Mouse (Mus musculus): ENCODE results near the gene Sub1.

The Sub1 gene

GRCm38 (mm10) chr15:11996883-11997282 lies at the start of gene Sub1:
Sub1 (minus strand) TSS chr15:11996983.
- in situ Hi-C loops (cut with MboI; ENCODE audit: low pct_unique_long_range_greater_than_20kb in 1 of 2, low sequenced_read_pairs in 2 of 2, unreplicated experiment in 1 of 2): no loop called here

DNA sequence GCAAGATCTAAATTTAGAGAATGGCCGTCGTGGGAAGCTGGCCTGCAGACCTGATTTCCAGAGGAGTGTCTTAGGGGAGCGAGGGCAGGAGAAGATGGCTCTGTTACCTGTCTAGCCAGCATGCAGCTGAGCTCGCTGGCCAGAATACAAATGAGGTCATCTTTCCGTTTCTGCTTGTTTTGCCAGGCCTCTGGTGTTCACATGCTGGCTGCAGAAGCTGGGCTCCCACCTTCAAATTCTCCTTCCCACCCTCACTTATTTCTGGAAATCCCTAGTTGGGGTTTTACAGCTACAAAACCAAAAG lies 43.6 kb upstream of the Sub1 start:
- in situ Hi-C loops (cut with MboI; ENCODE audit: low pct_unique_long_range_greater_than_20kb in 1 of 2, low sequenced_read_pairs in 2 of 2, unreplicated experiment in 1 of 2): no loop called here

DNA sequence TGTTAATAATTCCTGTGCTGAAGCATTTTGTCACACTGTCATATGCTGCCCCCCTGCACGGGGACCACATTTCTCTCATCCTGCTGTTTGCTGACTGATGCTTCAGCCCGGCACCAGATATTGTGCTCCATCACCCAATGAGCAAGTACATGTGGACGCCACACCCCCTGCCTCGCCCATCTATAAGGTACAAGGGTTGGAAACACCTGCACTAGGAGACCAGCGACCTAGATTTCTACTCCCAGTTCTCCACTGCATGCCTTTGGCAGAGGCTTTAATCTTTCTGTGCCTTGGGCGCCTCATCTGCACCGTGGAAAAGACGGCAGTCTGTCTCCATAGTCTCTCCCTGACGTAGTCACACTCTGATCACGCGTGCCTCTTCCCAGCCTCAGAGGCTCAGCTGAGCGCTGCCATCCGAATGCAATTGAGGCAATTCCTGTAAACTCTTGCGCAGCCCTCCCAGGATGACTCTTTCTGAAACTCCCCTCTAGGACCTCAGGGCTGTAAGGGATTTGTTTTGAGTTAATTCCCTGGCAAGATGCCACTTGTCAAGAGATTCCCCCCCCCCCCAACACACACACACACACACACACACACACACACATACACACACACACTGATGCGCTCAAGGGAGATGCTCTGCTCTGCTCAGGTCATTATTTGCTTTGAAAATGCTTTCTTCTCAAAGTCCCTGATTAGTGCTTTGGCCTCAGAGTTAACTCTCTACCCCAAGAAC lies 43.1 kb upstream of the Sub1 start:
- in situ Hi-C loops (cut with MboI; ENCODE audit: low pct_unique_long_range_greater_than_20kb in 1 of 2, low sequenced_read_pairs in 2 of 2, unreplicated experiment in 1 of 2): loop anchor here in 1 of 2 experiments (5.0 kb wide), 1 partner anchor 53 kb away; no protein-coding TSS in a partner anchor

DNA sequence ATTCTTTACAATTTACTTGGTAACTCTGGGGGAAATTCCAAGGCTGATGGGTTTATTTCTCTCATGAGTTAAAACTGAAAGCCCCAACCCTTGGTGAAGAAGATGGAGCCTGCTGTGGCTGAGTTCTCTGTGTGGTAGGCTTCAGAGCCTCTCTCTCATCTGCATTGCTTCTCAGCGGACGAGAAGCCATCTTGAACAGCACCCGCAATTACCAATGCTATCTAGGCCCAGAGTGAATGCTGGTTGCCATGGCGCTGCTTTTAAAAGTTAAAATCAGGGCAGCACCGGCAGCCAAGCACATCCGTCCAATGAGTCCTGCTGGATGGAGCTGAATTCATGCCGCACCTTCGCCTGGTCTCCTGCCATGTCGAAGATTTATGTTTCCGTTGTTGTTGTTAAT lies 42.5 kb upstream of the Sub1 start:
- in situ Hi-C loops (cut with MboI; ENCODE audit: low pct_unique_long_range_greater_than_20kb in 1 of 2, low sequenced_read_pairs in 2 of 2, unreplicated experiment in 1 of 2): loop anchor here in 1 of 2 experiments (5.0 kb wide), 1 partner anchor 52 kb away; no protein-coding TSS in a partner anchor

DNA sequence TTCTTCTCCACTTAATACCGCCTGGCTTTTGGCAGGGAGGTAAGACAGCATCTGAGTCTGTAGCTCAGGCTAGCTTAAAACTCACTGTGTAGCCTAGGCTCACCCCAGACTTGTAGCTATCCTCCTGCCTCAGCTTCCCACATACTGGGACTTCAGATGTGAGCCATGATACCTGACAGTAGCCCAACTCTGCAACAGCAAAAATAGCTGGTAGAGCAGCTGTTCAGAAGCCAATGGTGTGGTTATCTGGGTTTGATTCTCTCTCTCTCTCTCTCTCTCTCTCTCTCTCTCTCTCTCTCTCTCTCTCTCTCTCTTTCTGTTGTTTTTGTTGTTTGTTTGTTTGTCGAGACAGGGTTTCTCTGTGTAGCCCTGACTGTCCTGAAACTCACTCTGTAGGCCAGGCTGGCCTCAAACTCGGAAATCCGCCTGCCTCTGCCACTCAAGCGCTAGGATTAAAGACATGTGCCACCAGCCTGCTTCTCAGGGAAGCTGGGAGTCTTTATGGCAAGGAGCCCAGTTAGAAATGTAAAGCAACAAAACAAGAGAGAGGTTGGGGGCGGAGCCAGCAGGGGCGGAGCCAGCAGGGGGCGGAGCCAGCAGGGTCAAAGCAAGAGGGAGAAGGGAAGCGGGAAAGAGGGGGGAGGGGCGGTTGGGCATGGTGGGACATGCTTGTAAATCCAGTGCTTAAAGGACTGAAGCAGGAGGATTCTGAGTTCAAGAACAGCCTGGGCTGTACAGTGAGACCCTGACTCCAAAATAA lies 41.3 kb upstream of the Sub1 start:
- in situ Hi-C loops (cut with MboI; ENCODE audit: low pct_unique_long_range_greater_than_20kb in 1 of 2, low sequenced_read_pairs in 2 of 2, unreplicated experiment in 1 of 2): loop anchor here in 1 of 2 experiments (5.0 kb wide), 1 partner anchor 51 kb away; no protein-coding TSS in a partner anchor

DNA sequence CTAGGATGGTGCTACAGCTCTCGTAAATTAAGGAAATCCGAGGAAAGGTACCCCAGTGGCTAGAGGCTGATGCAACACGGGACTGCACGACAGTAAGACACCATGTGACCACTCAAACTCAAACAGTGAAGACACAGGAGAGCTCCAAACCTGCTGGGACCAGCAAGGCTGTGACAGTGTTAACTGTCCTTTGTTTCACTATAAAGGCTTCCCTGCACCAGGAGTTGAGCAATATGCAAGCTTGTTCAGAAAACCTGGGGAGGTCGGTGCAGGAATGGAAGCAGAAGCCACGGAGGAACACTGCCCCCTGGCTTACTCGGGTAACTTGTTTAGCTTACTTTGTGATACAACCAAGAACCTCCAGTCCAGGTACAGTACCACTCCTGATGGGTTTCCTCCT lies 40.4 kb upstream of the Sub1 start:
- in situ Hi-C loops (cut with MboI; ENCODE audit: low pct_unique_long_range_greater_than_20kb in 1 of 2, low sequenced_read_pairs in 2 of 2, unreplicated experiment in 1 of 2): loop anchor here in 1 of 2 experiments (5.0 kb wide), 1 partner anchor 50 kb away; no protein-coding TSS in a partner anchor

- in situ Hi-C loops (cut with MboI; ENCODE audit: low pct_unique_long_range_greater_than_20kb in 1 of 2, low sequenced_read_pairs in 2 of 2, unreplicated experiment in 1 of 2): loop anchor here in 1 of 2 experiments (5.0 kb wide), 1 partner anchor 49 kb away; no protein-coding TSS in a partner anchor
Measured at GRCm38 (mm10) chr15:12036675-12037074, 39.9 kb upstream of the Sub1 start.

GRCm38 (mm10) chr15:12034317-12034716 lies 37.5 kb upstream of the Sub1 start:
- in situ Hi-C loops (cut with MboI; ENCODE audit: low pct_unique_long_range_greater_than_20kb in 1 of 2, low sequenced_read_pairs in 2 of 2, unreplicated experiment in 1 of 2): no loop called here

- in situ Hi-C loops (cut with MboI; ENCODE audit: low pct_unique_long_range_greater_than_20kb in 1 of 2, low sequenced_read_pairs in 2 of 2, unreplicated experiment in 1 of 2): no loop called here
Measured at GRCm38 (mm10) chr15:12033155-12033554, 36.4 kb upstream of the Sub1 start.

- in situ Hi-C loops (cut with MboI; ENCODE audit: low pct_unique_long_range_greater_than_20kb in 1 of 2, low sequenced_read_pairs in 2 of 2, unreplicated experiment in 1 of 2): no loop called here
Measured at GRCm38 (mm10) chr15:12032512-12032911, 35.7 kb upstream of the Sub1 start.

GRCm38 (mm10) chr15:12031861-12032260 lies 35.1 kb upstream of the Sub1 start:
- in situ Hi-C loops (cut with MboI; ENCODE audit: low pct_unique_long_range_greater_than_20kb in 1 of 2, low sequenced_read_pairs in 2 of 2, unreplicated experiment in 1 of 2): no loop called here

- in situ Hi-C loops (cut with MboI; ENCODE audit: low pct_unique_long_range_greater_than_20kb in 1 of 2, low sequenced_read_pairs in 2 of 2, unreplicated experiment in 1 of 2): no loop called here
Measured at GRCm38 (mm10) chr15:12030221-12030620, 33.4 kb upstream of the Sub1 start.

GRCm38 (mm10) chr15:12027807-12028206 lies 31.0 kb upstream of the Sub1 start:
- in situ Hi-C loops (cut with MboI; ENCODE audit: low pct_unique_long_range_greater_than_20kb in 1 of 2, low sequenced_read_pairs in 2 of 2, unreplicated experiment in 1 of 2): no loop called here

DNA sequence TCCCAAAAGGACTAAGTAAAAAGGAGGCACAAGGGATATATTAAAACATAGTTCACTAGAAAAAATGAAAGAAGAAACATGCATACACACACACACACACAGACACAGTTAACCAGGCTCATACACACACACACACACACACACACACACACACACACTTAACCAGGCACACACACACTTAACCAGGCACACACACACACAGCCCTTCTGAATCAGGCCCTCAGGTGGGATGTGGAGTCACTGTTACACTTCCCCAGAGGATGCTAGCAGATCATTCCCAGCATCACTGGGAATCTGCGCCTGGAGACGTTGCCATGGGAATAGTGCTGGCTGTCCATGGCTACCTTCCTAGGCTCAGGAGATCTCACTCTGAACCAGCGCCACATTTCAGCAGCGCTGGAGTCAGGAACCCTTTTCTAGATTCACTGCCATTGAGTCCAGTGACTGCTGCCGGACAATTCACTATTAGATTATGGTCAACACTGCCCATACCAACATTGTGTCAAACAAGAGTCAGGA lies 30.2 kb upstream of the Sub1 start:
- in situ Hi-C loops (cut with MboI; ENCODE audit: low pct_unique_long_range_greater_than_20kb in 1 of 2, low sequenced_read_pairs in 2 of 2, unreplicated experiment in 1 of 2): no loop called here

DNA sequence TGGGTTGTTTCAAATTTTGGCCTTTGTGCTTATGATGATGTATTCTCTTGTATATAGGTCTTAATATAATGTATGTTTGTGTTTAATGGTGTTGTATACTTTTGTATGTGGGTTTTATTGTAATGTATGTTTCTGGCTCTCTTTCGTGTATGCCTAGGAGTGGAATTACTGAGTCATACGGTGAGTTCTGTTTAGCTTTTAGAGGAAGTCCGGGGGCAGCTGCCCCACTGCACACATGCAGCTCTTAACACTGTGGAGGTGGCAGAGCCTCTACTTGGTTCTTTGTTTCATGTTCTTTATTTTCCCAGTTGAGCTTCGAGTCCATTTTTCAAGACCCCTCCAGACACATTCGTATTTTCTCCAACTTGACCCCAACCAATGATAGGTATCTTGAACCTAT lies 29.2 kb upstream of the Sub1 start:
- in situ Hi-C loops (cut with MboI; ENCODE audit: low pct_unique_long_range_greater_than_20kb in 1 of 2, low sequenced_read_pairs in 2 of 2, unreplicated experiment in 1 of 2): no loop called here

DNA sequence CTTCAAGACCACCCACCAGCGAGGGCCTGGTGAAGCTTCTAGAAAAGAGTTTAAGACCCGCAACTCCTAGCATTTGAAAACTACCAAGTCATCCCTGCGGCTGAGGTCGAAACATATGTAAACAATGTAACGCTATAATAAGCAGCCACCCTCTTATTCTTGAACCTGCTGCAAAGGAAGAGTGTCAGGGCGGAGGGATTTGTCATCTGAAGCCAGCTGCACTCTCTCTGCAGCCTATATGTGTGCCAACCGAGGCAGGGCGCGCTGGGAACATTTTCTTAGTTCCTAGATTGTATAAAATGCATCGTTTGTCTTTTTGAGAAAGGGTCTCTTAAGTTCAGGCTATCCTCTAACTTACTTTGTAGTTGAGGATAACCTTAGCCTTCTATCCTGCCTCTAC lies 28.6 kb upstream of the Sub1 start:
- in situ Hi-C loops (cut with MboI; ENCODE audit: low pct_unique_long_range_greater_than_20kb in 1 of 2, low sequenced_read_pairs in 2 of 2, unreplicated experiment in 1 of 2): no loop called here

DNA sequence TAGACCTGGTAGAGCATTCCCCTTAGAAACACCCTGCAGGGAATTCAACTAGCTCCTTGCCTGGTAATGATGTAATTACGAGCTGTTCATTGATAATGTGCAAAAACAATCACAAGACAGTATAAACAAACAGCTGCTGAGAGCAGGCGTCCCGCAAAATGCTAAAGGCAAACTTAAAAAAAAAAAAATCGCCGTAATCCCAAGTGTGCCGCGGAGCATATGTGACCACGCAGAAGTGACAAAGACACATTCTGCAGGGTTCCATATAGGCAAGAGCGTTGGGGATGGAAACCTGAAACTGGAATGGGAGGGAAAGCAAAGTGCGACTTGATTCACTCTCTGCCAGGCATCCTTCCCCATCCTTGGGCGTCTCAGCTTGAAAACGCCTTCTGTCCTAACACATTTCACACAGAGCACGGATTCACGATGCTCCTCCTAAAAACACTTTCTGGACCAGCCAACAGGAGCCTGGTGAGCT lies 28.0 kb upstream of the Sub1 start:
- in situ Hi-C loops (cut with MboI; ENCODE audit: low pct_unique_long_range_greater_than_20kb in 1 of 2, low sequenced_read_pairs in 2 of 2, unreplicated experiment in 1 of 2): no loop called here

- in situ Hi-C loops (cut with MboI; ENCODE audit: low pct_unique_long_range_greater_than_20kb in 1 of 2, low sequenced_read_pairs in 2 of 2, unreplicated experiment in 1 of 2): no loop called here
Measured at GRCm38 (mm10) chr15:12019443-12019842, 22.7 kb upstream of the Sub1 start.

- in situ Hi-C loops (cut with MboI; ENCODE audit: low pct_unique_long_range_greater_than_20kb in 1 of 2, low sequenced_read_pairs in 2 of 2, unreplicated experiment in 1 of 2): no loop called here
Measured at GRCm38 (mm10) chr15:12018428-12018757, 21.6 kb upstream of the Sub1 start.

Data from mouse embryonic stem cell (cell line).